Mouse (Mus musculus): Measurements from ENCODE around the gene Mycbp2.
A peak's percentile ranks its signal among the peaks of the same experiment; 100 is the strongest.

Gene Mycbp2

GRCm38 (mm10) chr14:103260437-103260836, 86.2 kb downstream of the Mycbp2 start:
- DNase-seq (ENCODE audit: low read depth, low spot score): no peak

- no peak for DNase-seq (ENCODE audit: low read depth, low spot score)
Measured at GRCm38 (mm10) chr14:103258745-103259144, 87.9 kb downstream of the Mycbp2 start.

- no peak for DNase-seq (ENCODE audit: low read depth, low spot score)
Measured at GRCm38 (mm10) chr14:103256866-103257265, 89.7 kb downstream of the Mycbp2 start.

GRCm38 (mm10) chr14:103254311-103254710, 92.3 kb downstream of the Mycbp2 start:
- DNase-seq (ENCODE audit: low read depth, low spot score): no peak

- no peak for DNase-seq (ENCODE audit: low read depth, low spot score)
Measured at GRCm38 (mm10) chr14:103242020-103242419, 104.6 kb downstream of the Mycbp2 start.

GRCm38 (mm10) chr14:103234770-103235169, 111.8 kb downstream of the Mycbp2 start:
- no peak for DNase-seq (ENCODE audit: low read depth, low spot score)

GRCm38 (mm10) chr14:103233640-103234593, 112.7 kb downstream of the Mycbp2 start:
- DNase-seq (ENCODE audit: low read depth, low spot score): no peak

- no peak for DNase-seq (ENCODE audit: low read depth, low spot score)
Measured at GRCm38 (mm10) chr14:103222356-103222755, 124.3 kb downstream of the Mycbp2 start.

GRCm38 (mm10) chr14:103221751-103222150, 124.9 kb downstream of the Mycbp2 start:
- DNase-seq (ENCODE audit: low read depth, low spot score): no peak

GRCm38 (mm10) chr14:103216331-103216730, 130.3 kb downstream of the Mycbp2 start:
- DNase-seq (ENCODE audit: low read depth, low spot score): no peak

- DNase-seq (ENCODE audit: low read depth, low spot score): no peak
Measured at GRCm38 (mm10) chr14:103186658-103187057, 160.0 kb downstream of the Mycbp2 start.

GRCm38 (mm10) chr14:103186076-103186475, 160.5 kb downstream of the Mycbp2 start:
- no peak for DNase-seq (ENCODE audit: low read depth, low spot score)

GRCm38 (mm10) chr14:103180096-103180495, 166.5 kb downstream of the Mycbp2 start:
- no peak for DNase-seq (ENCODE audit: low read depth, low spot score)

- DNase-seq (ENCODE audit: low read depth, low spot score): no peak
Measured at GRCm38 (mm10) chr14:103162923-103163322, 183.7 kb downstream of the Mycbp2 start.

GRCm38 (mm10) chr14:103155685-103156084, 190.9 kb downstream of the Mycbp2 start:
- DNase-seq (ENCODE audit: low read depth, low spot score): no peak

- DNase-seq (ENCODE audit: low read depth, low spot score): no peak
Measured at GRCm38 (mm10) chr14:103150139-103150538, 196.5 kb downstream of the Mycbp2 start.

GRCm38 (mm10) chr14:103131991-103132390, 214.6 kb downstream of the Mycbp2 start:
- peak; percentile 79 for DNase-seq (ENCODE audit: low read depth, low spot score)

- peak; percentile 66 for DNase-seq (ENCODE audit: low read depth, low spot score)
Measured at GRCm38 (mm10) chr14:103125756-103126155, 220.9 kb downstream of the Mycbp2 start.

- DNase-seq (ENCODE audit: low read depth, low spot score): peak; percentile 69
Measured at GRCm38 (mm10) chr14:103114994-103115670, 231.5 kb downstream of the Mycbp2 start.

GRCm38 (mm10) chr14:103112606-103113363, 233.8 kb downstream of the Mycbp2 start:
- no peak for DNase-seq (ENCODE audit: low read depth, low spot score)

GRCm38 (mm10) chr14:103109971-103110370, 236.6 kb downstream of the Mycbp2 start:
- DNase-seq (ENCODE audit: low read depth, low spot score): no peak

GRCm38 (mm10) chr14:103106301-103106700, 240.3 kb downstream of the Mycbp2 start:
- DNase-seq (ENCODE audit: low read depth, low spot score): no peak

Data from R1 (cell line).